Mouse (Mus musculus) lung, adult 2 months (tissue): ENCODE data around the gene Htra1. TPM values are rescaled to one million over a fixed set of nuclear protein-coding genes. Genes with fewer than 3 reads are reported as not detected.
A peak's percentile ranks its signal among the peaks of the same experiment; 100 is the strongest.

ENCODE experiments used
- DNase-seq: peaks from one replicate; pipeline ENCODE4 v3.0.0; 2022
- H3K4me1 ChIP-seq: fragments of 200-500 bp; 2 replicates; pipeline ENCODE4 v1.6.1; 2011; ENCODE audit warnings: low read length; ENCODE audit not compliant: control insufficient read depth, insufficient read depth
- H3K4me3 ChIP-seq: fragments of 200-500 bp; replicated peaks from 2 replicates; pipeline ENCODE3; 2011; ENCODE audit warnings: low read depth, mild to moderate bottlenecking, control low read depth, low read length; ENCODE audit errors: extremely low read depth
- CTCF ChIP-seq: fragments of 200-500 bp; IDR thresholded peaks from 2 replicates; pipeline ENCODE4 v1.5.1; 2011; ENCODE audit warnings: mild to moderate bottlenecking, low read length, control low read depth; ENCODE audit not compliant: insufficient read depth
- POLR2A ChIP-seq: fragments of 200-500 bp; IDR thresholded peaks from 2 replicates; pipeline ENCODE4 v1.6.1; 2011; ENCODE audit warnings: low read depth, mild to moderate bottlenecking, control low read depth, low read length, borderline replicate concordance; ENCODE audit errors: extremely low read depth
- WGBS: fragments of 180-500 bp; shearing (Covaris S2); methylation state at CpG from one replicate; pipeline ENCODE4 v1.1.7; 2018; 5-methylcytosine and 5-hydroxymethylcytosine counted together
- polyA plus RNA-seq: library from polyadenylated mRNA; depleted of rRNA; stranded (reverse); fragments of >200 nt; gene quantifications from 2 replicates; pipeline ENCODE4 v1.2.3, GENCODE M21; 2012

Gene Htra1
- polyA plus RNA-seq, 1 experiment = 65.2 TPM

GRCm38 (mm10) chr7:130900233-130900848 is 35.6 kb upstream of the Htra1 start:
- H3K4me1 ChIP-seq = peaks cover 2% of the 10 kb centered on the region; the same call in 1 of the 2 replicates
- 73% methylated on average over 5 of the region's 5 CpGs for WGBS
- no peak for DNase-seq
- no peak overlapping the region for H3K4me3 ChIP-seq
- no peak for TF ChIP-seq CTCF
- no peak for TF ChIP-seq POLR2A

- WGBS = 92% methylated on average over 1 of the region's 1 CpGs
- no peak for TF ChIP-seq POLR2A
- Histone ChIP-seq H3K4me3 (no peak overlapping the region), H3K4me1 (peaks cover 2% of the 10 kb centered on the region; the same call in 1 of the 2 replicates)
- DNase-seq = no peak
Observed at GRCm38 (mm10) chr7:130902929-130903328, 33.0 kb upstream of the Htra1 start.

- H3K4me3 ChIP-seq = peak overlapping the region; percentile 42
- 63% methylated on average over 16 of the region's 16 CpGs for WGBS
- DNase-seq = no peak
- TF ChIP-seq POLR2A = no peak
- peaks cover 2% of the 10 kb centered on the region; the same call in 1 of the 2 replicates for H3K4me1 ChIP-seq
Observed at GRCm38 (mm10) chr7:130903505-130904074, 32.3 kb upstream of the Htra1 start.

GRCm38 (mm10) chr7:130904571-130905365 is 31.1 kb upstream of the Htra1 start:
- peaks cover 2% of the 10 kb centered on the region; the same call in 1 of the 2 replicates for H3K4me1 ChIP-seq
- H3K4me3 ChIP-seq = no peak overlapping the region
- TF ChIP-seq CTCF (no peak), POLR2A (no peak)
- WGBS = 85% methylated on average over 13 of the region's 13 CpGs
- DNase-seq = no peak

GRCm38 (mm10) chr7:130910841-130911240 is 25.1 kb upstream of the Htra1 start:
- H3K4me3 ChIP-seq = no peak overlapping the region
- 78% methylated on average over 14 of the region's 14 CpGs for WGBS
- no peaks in the 10 kb centered on the region for H3K4me1 ChIP-seq
- TF ChIP-seq POLR2A = no peak
- no peak for TF ChIP-seq CTCF
- no peak for DNase-seq

GRCm38 (mm10) chr7:130914693-130915363 is 21.1 kb upstream of the Htra1 start:
- no peaks in the 10 kb centered on the region for H3K4me1 ChIP-seq
- no peak for DNase-seq
- H3K4me3 ChIP-seq = no peak overlapping the region
- TF ChIP-seq POLR2A (no peak), CTCF (peak; percentile 62)
- 28% methylated on average over 5 of the region's 5 CpGs for WGBS

GRCm38 (mm10) chr7:130918260-130918659 is 17.7 kb upstream of the Htra1 start:
- 66% methylated on average over 2 of the region's 2 CpGs for WGBS
- no peaks in the 10 kb centered on the region for H3K4me1 ChIP-seq
- TF ChIP-seq POLR2A (no peak), CTCF (no peak)

GRCm38 (mm10) chr7:130922981-130923731 is 12.8 kb upstream of the Htra1 start:
- 63% methylated on average over 13 of the region's 13 CpGs for WGBS
- no peak overlapping the region for H3K4me3 ChIP-seq
- no peak for DNase-seq
- H3K4me1 ChIP-seq = no peaks in the 10 kb centered on the region
- TF ChIP-seq CTCF (no peak), POLR2A (no peak)

More at GRCm38 (mm10) chr7:130918260-130918659, 17.7 kb upstream of the Htra1 start:
- no peak overlapping the region for H3K4me3 ChIP-seq
- no peak for DNase-seq

- WGBS = 67% methylated on average over 3 of the region's 3 CpGs
- no peak overlapping the region for H3K4me3 ChIP-seq
- no peaks in the 10 kb centered on the region for H3K4me1 ChIP-seq
- TF ChIP-seq POLR2A (no peak), CTCF (no peak)
- no peak for DNase-seq
Observed at GRCm38 (mm10) chr7:130930401-130930800, 5.5 kb upstream of the Htra1 start.
